Mouse (Mus musculus) kidney, embryonic 15.5 days (tissue): ENCODE data around the gene Rfxank. TPM values are rescaled to one million over a fixed set of nuclear protein-coding genes. Genes with fewer than 3 reads are reported as not detected.
A peak's percentile ranks its signal among the peaks of the same experiment; 100 is the strongest.

Source experiments
- ATAC-seq: fragments of 200-750 bp; cut with Nextera tagmentation; replicated peaks from 2 replicates; pipeline ENCODE4 v1.8.0; 2017; ENCODE audit warnings: moderate TSS enrichment; ENCODE audit not compliant: low FRiP score
- H3K27ac ChIP-seq: fragments of 300-500 bp; sonication (generic); 2 replicates; pipeline ENCODE4 v1.5.1; 2015; ENCODE audit warnings: mild to moderate bottlenecking, inconsistent platforms
- H3K27me3 ChIP-seq: fragments of 300-500 bp; sonication (generic); 2 replicates; pipeline ENCODE4 v1.6.1; 2015; ENCODE audit warnings: inconsistent platforms
- H3K36me3 ChIP-seq: fragments of 300-500 bp; sonication (generic); 2 replicates; pipeline ENCODE4 v1.6.1; 2015; ENCODE audit warnings: inconsistent platforms
- H3K4me1 ChIP-seq: fragments of 300-500 bp; sonication (generic); 2 replicates; pipeline ENCODE4 v1.6.1; 2015; ENCODE audit warnings: inconsistent platforms
- H3K4me2 ChIP-seq: fragments of 300-500 bp; sonication (generic); 2 replicates; pipeline ENCODE4 v1.6.1; 2015; ENCODE audit warnings: moderate library complexity, mild to moderate bottlenecking, inconsistent platforms
- H3K4me3 ChIP-seq: fragments of 300-500 bp; sonication (generic); replicated peaks from 2 replicates; pipeline ENCODE4 v1.5.1; 2015; ENCODE audit warnings: mild to moderate bottlenecking, inconsistent platforms
- H3K9ac ChIP-seq: fragments of 300-500 bp; sonication (generic); 2 replicates; pipeline ENCODE4 v1.6.1; 2015; ENCODE audit warnings: mild to moderate bottlenecking, inconsistent platforms
- H3K9me3 ChIP-seq: fragments of 300-500 bp; sonication (generic); replicated peaks from 2 replicates; pipeline ENCODE4 v1.6.1; 2016; ENCODE audit warnings: inconsistent platforms
- WGBS: fragments of 180-500 bp; shearing (Covaris S2); methylation state at CpG from one replicate; pipeline ENCODE4 v1.1.7; 2015; ENCODE audit warnings: mixed read lengths; 5-methylcytosine and 5-hydroxymethylcytosine counted together
- polyA plus RNA-seq: library from polyadenylated mRNA; unstranded; fragments of >200 nt; fragmentation: Nextera tagmentation; extraction: Ambion mirVana; gene quantifications from 2 replicates; pipeline ENCODE4 v1.2.1, GENCODE M21; 2015

Gene Rfxank
- polyA plus RNA-seq, 1 experiment from 2014 or later: 22.7 TPM

- 0 out of 2 replicates have a peak overlapping the region, but pooled peaks have one; percentile 33 for H3K27ac ChIP-seq
- ATAC-seq: no peak
- H3K4me3 ChIP-seq: no peak overlapping the region
- H3K27me3 ChIP-seq: peaks cover 9% of the 10 kb centered on the region
- no peak overlapping the region for H3K4me2 ChIP-seq
- H3K9me3 ChIP-seq: no peaks in the 10 kb centered on the region
- peaks cover 39% of the 10 kb centered on the region for H3K4me1 ChIP-seq
- 0 out of 2 replicates have a peak, but pooled peaks cover 8% of the 10 kb centered on the region for H3K36me3 ChIP-seq
- WGBS: 56% methylated on average over 3 of the region's 3 CpGs
- no peak overlapping the region for H3K9ac ChIP-seq
Observed at GRCm38 (mm10) chr8:70170748-70171147, 31.8 kb upstream of the Rfxank start.

- peaks cover 15% of the 10 kb centered on the region for H3K27me3 ChIP-seq
- H3K9me3 ChIP-seq: no peaks in the 10 kb centered on the region
- 0 out of 2 replicates have a peak overlapping the region, but pooled peaks have one; percentile 33 for H3K27ac ChIP-seq
- 78% methylated on average over 3 of the region's 3 CpGs for WGBS
- no peak for ATAC-seq
- H3K4me3 ChIP-seq: no peak overlapping the region
- 0 out of 2 replicates have a peak, but pooled peaks cover 8% of the 10 kb centered on the region for H3K36me3 ChIP-seq
- peaks cover 44% of the 10 kb centered on the region for H3K4me1 ChIP-seq
- no peak overlapping the region for H3K4me2 ChIP-seq
- no peak overlapping the region for H3K9ac ChIP-seq
Observed at GRCm38 (mm10) chr8:70170116-70170515, 31.2 kb upstream of the Rfxank start.

- Histone ChIP-seq H3K36me3 (no peaks in the 10 kb centered on the region), H3K4me1 (peaks cover 24% of the 10 kb centered on the region), H3K27me3 (peaks cover 25% of the 10 kb centered on the region), H3K9ac (no peak overlapping the region), H3K27ac (no peak overlapping the region), H3K4me3 (peak overlapping the region; percentile 39), H3K4me2 (peak overlapping the region; percentile 67), H3K9me3 (no peaks in the 10 kb centered on the region)
- 2% methylated on average over 21 of the region's 21 CpGs for WGBS
- ATAC-seq: peak; percentile 90
Observed at GRCm38 (mm10) chr8:70166504-70167110, 27.7 kb upstream of the Rfxank start.

GRCm38 (mm10) chr8:70163316-70163715, 24.4 kb upstream of the Rfxank start:
- no peak overlapping the region for H3K4me2 ChIP-seq
- H3K4me3 ChIP-seq: no peak overlapping the region
- H3K36me3 ChIP-seq: no peaks in the 10 kb centered on the region
- ATAC-seq: no peak
- WGBS: 89% methylated on average over 3 of the region's 3 CpGs
- no peak overlapping the region for H3K27ac ChIP-seq
- H3K4me1 ChIP-seq: peaks cover 25% of the 10 kb centered on the region
- H3K9me3 ChIP-seq: no peaks in the 10 kb centered on the region
- no peak overlapping the region for H3K9ac ChIP-seq
- peaks cover 24% of the 10 kb centered on the region for H3K27me3 ChIP-seq

GRCm38 (mm10) chr8:70160015-70160414, 21.1 kb upstream of the Rfxank start:
- H3K27ac ChIP-seq: no peak overlapping the region
- no peaks in the 10 kb centered on the region for H3K36me3 ChIP-seq
- no peak overlapping the region for H3K4me2 ChIP-seq
- no peak overlapping the region for H3K9ac ChIP-seq
- no peaks in the 10 kb centered on the region for H3K9me3 ChIP-seq
- H3K4me1 ChIP-seq: peaks cover 9% of the 10 kb centered on the region
- H3K4me3 ChIP-seq: no peak overlapping the region
- H3K27me3 ChIP-seq: peaks cover 17% of the 10 kb centered on the region
- WGBS: 69% methylated on average over 13 of the region's 13 CpGs
- ATAC-seq: no peak

- Histone ChIP-seq H3K9ac (no peak overlapping the region), H3K4me2 (0 out of 2 replicates have a peak overlapping the region, but pooled peaks have one; percentile 93), H3K27ac (no peak overlapping the region), H3K36me3 (no peaks in the 10 kb centered on the region), H3K4me3 (no peak overlapping the region), H3K27me3 (peaks cover 18% of the 10 kb centered on the region), H3K9me3 (no peaks in the 10 kb centered on the region), H3K4me1 (peaks cover 9% of the 10 kb centered on the region)
- 81% methylated on average over 4 of the region's 4 CpGs for WGBS
- no peak for ATAC-seq
Observed at GRCm38 (mm10) chr8:70159211-70159610, 20.3 kb upstream of the Rfxank start.

GRCm38 (mm10) chr8:70158069-70158853, 19.3 kb upstream of the Rfxank start:
- H3K27me3 ChIP-seq: peaks cover 18% of the 10 kb centered on the region
- H3K9me3 ChIP-seq: no peaks in the 10 kb centered on the region
- WGBS: 13% methylated on average over 40 of the region's 40 CpGs
- peaks cover 9% of the 10 kb centered on the region for H3K4me1 ChIP-seq
- peak overlapping the region; percentile 93 for H3K4me2 ChIP-seq
- H3K27ac ChIP-seq: no peak overlapping the region
- H3K36me3 ChIP-seq: no peaks in the 10 kb centered on the region
- ATAC-seq: peak; percentile 91
- peak overlapping the region; percentile 53 for H3K9ac ChIP-seq
- peak overlapping the region; percentile 60 for H3K4me3 ChIP-seq

- peaks cover 15% of the 10 kb centered on the region for H3K4me1 ChIP-seq
- ATAC-seq: no peak
- no peaks in the 10 kb centered on the region for H3K9me3 ChIP-seq
- peaks cover 22% of the 10 kb centered on the region for H3K27me3 ChIP-seq
- no peak overlapping the region for H3K4me2 ChIP-seq
- no peak overlapping the region for H3K4me3 ChIP-seq
- H3K9ac ChIP-seq: no peak overlapping the region
- 100% methylated on average over 1 of the region's 1 CpGs for WGBS
- H3K27ac ChIP-seq: no peak overlapping the region
- H3K36me3 ChIP-seq: no peaks in the 10 kb centered on the region
Observed at GRCm38 (mm10) chr8:70157240-70157800, 18.4 kb upstream of the Rfxank start.

- H3K9me3 ChIP-seq: no peaks in the 10 kb centered on the region
- H3K27me3 ChIP-seq: peaks cover 29% of the 10 kb centered on the region
- ATAC-seq: peak; percentile 97
- 9% methylated on average over 22 of the region's 22 CpGs for WGBS
- H3K36me3 ChIP-seq: no peaks in the 10 kb centered on the region
- 0 out of 2 replicates have a peak overlapping the region, but pooled peaks have one; percentile 2 for H3K4me3 ChIP-seq
- peak overlapping the region; percentile 39 for H3K4me2 ChIP-seq
- no peak overlapping the region for H3K9ac ChIP-seq
- no peak overlapping the region for H3K27ac ChIP-seq
- H3K4me1 ChIP-seq: peaks cover 15% of the 10 kb centered on the region
Observed at GRCm38 (mm10) chr8:70152537-70153257, 13.7 kb upstream of the Rfxank start.

- peaks cover 23% of the 10 kb centered on the region for H3K36me3 ChIP-seq
- H3K4me1 ChIP-seq: peaks cover 15% of the 10 kb centered on the region
- H3K4me3 ChIP-seq: no peak overlapping the region
- H3K27me3 ChIP-seq: peaks cover 22% of the 10 kb centered on the region
- H3K9me3 ChIP-seq: no peaks in the 10 kb centered on the region
- ATAC-seq: no peak
- 13% methylated on average over 13 of the region's 13 CpGs for WGBS
- no peak overlapping the region for H3K27ac ChIP-seq
- no peak overlapping the region for H3K9ac ChIP-seq
- 0 out of 2 replicates have a peak overlapping the region, but pooled peaks have one; percentile 16 for H3K4me2 ChIP-seq
Observed at GRCm38 (mm10) chr8:70150158-70150557, 11.2 kb upstream of the Rfxank start.

GRCm38 (mm10) chr8:70147678-70148607, 9.0 kb upstream of the Rfxank start:
- 83% methylated on average over 7 of the region's 7 CpGs for WGBS
- peaks cover 15% of the 10 kb centered on the region for H3K4me1 ChIP-seq
- no peak overlapping the region for H3K4me2 ChIP-seq
- no peak for ATAC-seq
- no peak overlapping the region for H3K9ac ChIP-seq
- H3K9me3 ChIP-seq: no peaks in the 10 kb centered on the region
- H3K27me3 ChIP-seq: peaks cover 8% of the 10 kb centered on the region; the same call in 1 of the 2 replicates
- H3K27ac ChIP-seq: no peak overlapping the region
- no peak overlapping the region for H3K4me3 ChIP-seq
- H3K36me3 ChIP-seq: peaks cover 44% of the 10 kb centered on the region
